Mouse (Mus musculus) heart, adult 2 months (tissue): ENCODE measurements around the gene Tm9sf2.

ENCODE experiments used
- CTCF ChIP-seq: fragments of 200-600 bp; IDR thresholded peaks from 2 replicates; pipeline ENCODE4 v1.8.1; 2022; ENCODE audit warnings: antibody characterized with exemption, mild to moderate bottlenecking, moderate library complexity
- EP300 ChIP-seq: fragments of 200-500 bp; IDR thresholded peaks from 2 replicates; pipeline ENCODE4 v1.6.1; 2011; ENCODE audit warnings: low read depth, low read length, control low read depth; ENCODE audit not compliant: insufficient read depth
- POLR2A ChIP-seq: fragments of 200-500 bp; IDR thresholded peaks from 2 replicates; pipeline ENCODE4 v1.6.1; 2011; ENCODE audit warnings: mild to moderate bottlenecking, low read depth, low read length, control low read depth; ENCODE audit not compliant: insufficient read depth

- TF ChIP-seq POLR2A (no peak), CTCF (no peak), EP300 (no peak)
Observed at GRCm38 (mm10) chr14:122140126-122140525, 33.3 kb downstream of the Tm9sf2 start.
